Mouse (Mus musculus) CD8-positive naive resting alpha-beta T cell, adult 2 months (primary cell): ENCODE results near the gene 4930535I16Rik.
"Not testable (repeated sequence)": the region's sequence is repeated elsewhere in the genome, so short reads cannot be mapped to it uniquely, and the experiment has no call there.

ENCODE experiments used
- DNase-seq, 2 experiments: peaks; one replicate each; pipeline ENCODE4 v3.0.0; 2022; ENCODE audit warnings: low read depth in 2 of 2, low spot score in 2 of 2

Gene 4930535I16Rik

DNA sequence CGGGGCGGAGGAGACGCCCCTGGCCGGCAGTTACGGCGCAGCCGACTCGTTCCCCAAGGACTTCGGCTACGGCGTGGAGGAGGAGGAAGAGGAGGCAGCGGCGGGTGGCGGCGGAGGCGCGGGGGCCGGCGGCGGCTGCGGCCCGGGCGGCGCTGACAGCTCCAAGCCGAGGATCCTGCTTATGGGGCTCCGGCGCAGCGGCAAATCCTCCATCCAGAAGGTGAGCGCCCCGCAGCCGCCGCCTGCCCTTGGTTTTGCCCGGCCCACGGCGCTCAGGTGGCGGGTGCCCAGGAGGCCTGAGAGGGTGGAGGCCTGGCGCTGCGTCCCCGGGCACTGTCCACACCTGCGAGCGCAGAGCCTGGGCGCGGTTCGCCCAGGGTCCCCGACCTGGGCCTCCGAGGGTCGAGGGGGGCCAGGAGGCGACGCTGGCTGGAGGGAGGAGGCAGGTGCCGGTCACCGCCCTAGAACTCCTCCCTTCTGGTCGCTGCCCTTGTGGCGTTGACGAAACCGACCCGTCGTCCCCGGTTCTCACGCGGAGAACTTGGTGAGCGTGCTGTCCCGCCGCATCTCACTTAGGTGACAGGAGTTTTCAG lies at the start of gene 4930535I16Rik:
Gene 4930535I16Rik (minus strand): TSS at position 475 of the 593 bp plus-strand sequence.
- DNase-seq: no peak

DNA sequence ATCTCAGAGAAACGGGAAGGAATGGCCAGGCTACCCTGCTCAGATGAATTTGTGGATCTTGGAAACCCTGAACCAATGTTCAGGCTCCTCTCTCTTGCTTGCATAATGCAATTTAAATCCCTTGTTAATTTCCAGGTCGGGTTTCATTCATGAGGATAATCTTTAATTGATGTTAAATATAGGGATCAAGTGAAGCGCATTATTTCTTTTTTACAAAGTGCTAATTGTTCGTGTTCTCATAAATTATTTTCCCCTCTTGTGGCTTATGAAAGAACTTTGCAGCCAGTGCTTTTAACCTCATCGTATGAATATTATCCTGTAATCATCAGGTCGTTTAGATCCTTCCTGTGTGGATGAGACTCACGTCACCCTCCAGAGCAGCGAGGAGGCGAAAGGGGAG lies 44.9 kb upstream of the 4930535I16Rik start:
- DNase-seq: no peak

DNA sequence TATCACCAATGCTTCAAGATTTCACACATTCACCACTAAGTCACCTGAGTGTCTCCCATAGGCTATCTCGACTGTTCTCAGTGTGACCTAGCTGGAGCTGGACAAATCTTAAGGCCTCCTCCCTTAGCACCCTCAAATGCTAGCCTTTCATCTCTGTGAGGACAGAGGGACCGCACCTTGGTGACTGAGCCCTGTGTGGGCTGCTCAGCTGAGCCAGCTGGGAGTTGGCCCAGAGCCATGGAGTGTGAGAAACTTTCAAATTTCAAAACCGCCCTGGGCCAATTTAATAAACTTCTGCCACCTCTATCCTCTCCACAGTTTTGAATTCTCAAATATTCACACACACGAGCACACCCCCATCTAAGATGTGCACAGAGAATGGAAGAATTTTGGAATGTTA lies 43.1 kb upstream of the 4930535I16Rik start:
- DNase-seq: no peak

DNA sequence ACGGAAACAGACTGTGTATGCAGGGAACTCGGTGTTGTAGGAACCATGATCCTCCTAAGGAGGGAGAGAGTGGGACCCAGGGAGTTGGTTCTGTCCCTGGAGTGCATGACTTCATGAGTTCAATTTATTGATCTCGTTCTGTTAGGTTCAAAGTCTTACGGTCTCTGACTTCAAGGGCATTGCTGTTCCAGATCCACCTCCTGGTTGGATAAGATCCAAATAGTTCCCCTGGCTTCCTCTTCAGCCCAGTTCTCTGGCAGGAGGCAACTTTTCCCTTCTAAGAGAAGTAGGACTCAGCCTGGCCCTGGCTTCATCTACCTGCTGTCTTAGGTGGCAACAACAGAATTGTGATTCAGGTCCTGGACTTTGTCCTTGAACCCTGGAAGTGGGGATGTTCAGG lies 40.1 kb upstream of the 4930535I16Rik start:
- no peak for DNase-seq

DNA sequence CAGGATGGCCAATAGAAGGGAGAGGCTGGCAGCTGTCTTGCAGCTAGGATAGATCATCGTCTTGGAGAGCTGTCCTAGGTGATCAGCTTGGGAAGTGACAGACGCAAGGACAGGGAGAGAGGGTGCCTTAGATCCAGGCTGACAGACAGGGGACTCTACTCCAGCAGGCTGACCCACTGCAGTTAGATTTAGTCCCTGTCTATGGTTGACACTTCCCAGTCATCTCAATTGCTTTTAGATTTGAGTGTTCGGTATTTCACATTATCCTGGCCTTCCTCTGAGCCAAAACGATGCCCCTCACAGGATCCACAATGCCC lies 39.6 kb upstream of the 4930535I16Rik start:
- DNase-seq: no peak

DNA sequence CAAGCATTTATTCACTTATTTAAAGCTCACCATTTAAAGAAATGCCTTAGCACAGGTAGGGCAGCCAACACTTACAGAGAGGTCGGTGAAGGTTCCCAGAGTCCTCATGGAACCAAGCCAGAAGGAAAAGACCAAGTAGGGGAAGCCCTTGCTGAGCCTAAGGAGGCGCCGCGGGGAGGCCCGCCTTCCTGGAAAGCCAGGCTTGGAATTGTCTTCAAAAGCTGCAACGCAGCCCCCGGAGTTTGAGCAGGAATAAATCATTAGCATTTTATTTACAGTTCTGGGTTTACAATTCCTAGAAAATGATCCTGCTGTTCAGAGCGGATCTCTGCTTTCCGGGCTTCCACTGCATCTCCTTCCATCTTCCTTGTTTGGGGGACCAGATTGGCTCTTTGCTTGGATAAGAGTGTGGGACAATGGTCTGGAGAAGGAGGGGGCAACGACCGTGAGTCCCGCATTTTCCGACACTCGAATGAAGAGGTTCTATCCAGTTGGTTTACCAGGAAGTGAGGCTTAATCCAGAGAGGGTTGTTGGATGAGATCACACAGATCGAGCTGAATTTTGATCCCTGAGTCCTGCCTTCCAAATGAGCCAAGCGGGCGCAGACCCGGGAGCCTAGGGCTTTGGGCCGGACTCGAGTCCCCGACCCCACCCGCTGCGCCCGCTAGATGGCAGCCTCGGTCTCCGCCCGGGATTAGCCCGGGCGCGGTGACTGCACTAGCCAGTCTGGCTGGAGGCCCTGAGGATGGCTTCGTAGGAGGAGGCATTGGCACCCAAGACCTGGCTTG lies 39.1 kb upstream of the 4930535I16Rik start:
- DNase-seq: peak; percentile 13 to 33

DNA sequence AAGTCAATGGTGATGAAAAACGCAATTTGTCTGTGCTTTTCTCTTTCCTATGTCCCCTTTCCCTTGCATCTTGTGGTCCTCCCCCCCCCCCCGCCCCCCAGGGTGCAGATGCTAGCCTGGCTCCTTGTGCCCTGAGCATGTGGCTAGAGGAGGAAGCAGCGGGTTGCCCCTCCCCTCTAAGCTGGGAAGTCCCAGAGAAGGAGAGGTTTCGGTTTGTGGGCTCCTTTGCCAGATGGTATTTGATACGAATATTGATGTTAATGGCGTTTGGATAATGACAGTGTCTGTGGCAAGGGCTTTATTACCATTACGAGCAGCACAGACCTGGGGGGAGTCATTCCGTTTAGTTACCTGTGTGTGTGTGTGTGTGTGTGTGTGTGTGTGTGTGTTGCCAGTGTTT lies 34.2 kb upstream of the 4930535I16Rik start:
- no peak for DNase-seq

DNA sequence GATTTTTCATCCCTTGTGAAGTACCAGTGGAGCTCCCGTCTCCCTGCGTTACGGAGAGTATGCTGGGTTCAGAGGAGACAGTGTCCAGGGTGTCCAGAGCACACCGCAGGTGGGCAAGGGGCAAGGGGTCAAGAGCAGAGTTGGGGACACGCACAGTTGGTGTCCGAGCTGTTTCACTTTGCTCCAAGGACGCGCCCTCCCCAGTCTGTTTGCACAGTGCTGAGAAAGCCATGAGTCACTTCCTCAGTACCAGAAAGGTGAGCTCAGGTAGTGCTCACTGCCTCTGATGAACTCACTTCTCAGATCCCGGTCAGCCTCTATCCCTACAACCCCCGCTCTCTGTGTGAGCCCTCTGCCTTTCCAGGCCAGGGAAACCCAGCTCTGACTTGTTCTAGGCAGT lies 31.8 kb upstream of the 4930535I16Rik start:
- DNase-seq: no peak

DNA sequence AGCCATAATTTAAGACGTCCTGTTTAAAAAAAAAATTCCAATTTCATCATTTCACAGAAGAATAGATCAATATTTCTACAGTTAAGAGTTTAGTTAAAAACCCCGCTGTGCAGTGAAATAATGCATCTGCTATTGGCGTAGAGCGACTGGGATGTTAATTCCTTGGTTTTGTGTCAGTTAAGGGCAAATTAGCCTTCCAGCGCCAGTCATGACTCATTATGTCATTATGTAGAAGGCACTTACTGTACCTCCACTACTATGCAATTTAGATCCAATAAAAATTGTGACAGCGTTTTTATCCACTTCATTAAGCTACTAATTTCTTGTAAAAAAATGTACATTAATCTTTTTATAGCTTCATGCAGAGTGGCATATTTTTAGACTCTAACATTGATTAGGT lies 31.1 kb upstream of the 4930535I16Rik start:
- DNase-seq: no peak

DNA sequence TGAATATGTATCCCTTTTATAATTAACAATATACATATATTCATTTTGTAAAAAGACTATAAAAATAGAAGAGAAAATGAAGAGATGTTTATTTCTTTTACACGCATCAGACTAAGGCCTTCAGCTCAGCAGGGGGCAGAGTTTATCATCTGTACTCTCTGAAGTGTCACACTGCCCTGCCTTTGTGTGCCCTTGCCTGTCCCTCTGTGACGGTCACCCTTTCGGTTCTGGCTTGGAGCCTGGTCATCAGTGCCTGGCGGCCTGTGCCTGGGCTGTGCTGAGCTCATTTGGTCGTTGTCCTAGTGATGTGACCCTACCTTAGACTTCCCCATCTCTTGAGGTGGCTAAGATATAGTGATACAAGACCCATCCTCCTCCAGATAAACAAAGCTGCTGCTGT lies 29.3 kb upstream of the 4930535I16Rik start:
- DNase-seq: no peak

DNA sequence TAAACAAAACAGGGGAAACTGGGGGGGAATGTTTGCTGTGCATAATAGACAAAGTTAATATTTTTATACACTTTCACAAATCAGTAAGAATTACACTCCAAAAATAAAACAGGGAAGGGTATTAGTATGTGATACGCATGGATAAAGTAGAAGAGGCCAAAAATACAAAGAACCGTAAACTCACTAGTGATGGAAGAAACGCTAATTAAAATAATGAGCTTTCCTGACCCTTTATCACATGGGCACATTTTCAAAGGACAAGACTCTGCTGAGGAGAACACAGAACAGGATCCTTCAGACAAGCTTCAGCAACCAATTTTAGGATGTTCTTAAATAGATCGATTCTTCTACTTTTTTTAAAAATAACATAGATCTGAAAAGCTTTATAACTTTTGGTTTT lies 28.9 kb upstream of the 4930535I16Rik start:
- no peak for DNase-seq

DNA sequence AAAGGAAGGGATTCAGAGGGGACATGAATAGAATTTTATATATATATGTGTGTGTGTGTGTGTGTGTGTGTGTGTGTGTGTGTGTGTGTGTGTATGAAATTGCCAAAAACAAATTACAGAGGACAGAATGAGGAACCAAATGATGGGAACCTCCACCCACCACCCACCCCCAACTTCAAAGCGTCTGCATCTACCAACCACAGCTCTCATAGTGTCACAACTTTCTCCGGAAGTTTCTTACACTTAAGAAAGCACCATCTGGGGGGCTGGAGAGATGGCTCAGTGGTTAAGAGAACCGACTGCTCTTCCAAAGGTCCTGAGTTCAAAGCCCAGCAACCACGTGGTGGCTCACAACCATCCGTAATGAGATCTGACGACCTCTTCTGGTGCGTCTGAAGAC lies 23.1 kb upstream of the 4930535I16Rik start:
- not testable (repeated sequence) for DNase-seq

DNA sequence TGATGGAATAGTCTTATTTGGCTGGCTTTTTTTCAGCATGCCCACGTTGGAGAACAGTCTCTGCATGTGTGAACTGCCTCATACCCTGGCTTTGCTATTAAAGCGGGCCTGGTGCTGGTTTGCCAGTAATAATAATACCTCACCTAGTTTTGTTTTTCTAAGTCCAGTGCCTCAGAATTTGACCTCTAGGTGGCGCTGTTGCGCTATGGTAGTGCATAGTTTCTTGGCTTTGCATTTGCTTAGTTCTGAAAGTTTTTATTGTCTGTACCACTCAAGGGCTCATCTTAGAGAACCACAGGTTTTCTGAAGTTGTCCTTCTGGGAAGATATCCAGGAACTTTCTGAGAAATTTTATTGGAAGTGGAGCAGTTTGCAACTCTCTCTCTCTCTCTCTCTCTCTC lies 22.0 kb upstream of the 4930535I16Rik start:
- peak; percentile 63 to 67 for DNase-seq

DNA sequence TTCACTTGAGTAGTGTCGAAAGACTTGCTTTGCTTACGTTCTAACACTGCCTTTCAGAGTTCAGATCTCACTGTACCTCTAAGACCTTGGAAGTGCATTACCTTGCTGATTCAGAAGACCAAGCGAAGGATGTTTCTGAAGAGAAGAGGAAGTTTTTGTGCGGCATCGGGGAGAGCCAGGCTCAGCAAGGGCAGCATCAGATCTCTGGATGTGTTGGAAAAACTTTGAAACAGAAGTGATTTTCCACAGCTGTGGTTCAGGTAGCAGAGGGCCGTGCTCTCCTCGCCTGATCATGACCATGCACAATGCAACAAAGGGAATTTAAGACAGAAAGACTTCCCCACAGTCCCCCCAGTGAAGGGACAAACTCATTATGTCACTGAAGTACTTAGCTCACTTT lies 18.2 kb upstream of the 4930535I16Rik start:
- DNase-seq: no peak

DNA sequence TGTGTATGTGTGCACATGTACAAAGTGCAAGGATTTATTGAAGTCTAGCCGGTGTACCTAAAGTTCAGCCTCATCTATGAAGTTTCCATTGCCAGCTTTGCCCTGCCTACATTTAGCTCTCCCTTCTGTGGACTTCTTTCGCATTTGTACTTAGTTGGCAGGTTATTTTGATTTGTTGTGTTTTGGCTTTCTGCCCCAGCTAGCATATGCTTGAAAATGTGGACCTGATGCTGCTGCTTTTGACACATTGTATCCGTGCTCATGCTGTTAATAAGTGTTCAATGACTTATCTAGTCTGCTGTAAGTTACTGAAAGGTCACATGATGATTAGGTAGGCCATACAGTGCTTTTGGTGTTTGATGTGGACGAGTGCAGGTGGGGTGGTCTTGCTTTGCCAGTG lies 16.5 kb upstream of the 4930535I16Rik start:
- no peak for DNase-seq

DNA sequence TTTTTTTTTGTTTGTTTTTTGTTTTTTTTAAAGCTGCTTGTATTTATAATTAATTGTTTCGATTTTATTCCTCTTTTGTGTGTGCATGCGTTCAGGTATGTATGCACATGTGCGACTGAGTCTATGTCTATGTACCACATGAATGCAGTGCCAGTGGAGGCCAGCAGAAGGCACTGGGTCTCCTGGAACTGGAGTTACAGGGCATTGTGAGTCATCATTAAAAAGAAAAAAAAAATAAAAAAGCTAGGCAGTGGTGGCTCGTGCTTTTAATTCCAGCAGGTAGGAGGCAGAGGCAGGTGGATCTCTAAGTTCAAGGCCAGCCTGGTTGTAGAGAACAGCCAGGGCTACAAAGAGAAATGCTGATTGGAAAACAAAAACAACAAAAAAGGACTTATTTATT lies 12.2 kb upstream of the 4930535I16Rik start:
- no peak for DNase-seq

DNA sequence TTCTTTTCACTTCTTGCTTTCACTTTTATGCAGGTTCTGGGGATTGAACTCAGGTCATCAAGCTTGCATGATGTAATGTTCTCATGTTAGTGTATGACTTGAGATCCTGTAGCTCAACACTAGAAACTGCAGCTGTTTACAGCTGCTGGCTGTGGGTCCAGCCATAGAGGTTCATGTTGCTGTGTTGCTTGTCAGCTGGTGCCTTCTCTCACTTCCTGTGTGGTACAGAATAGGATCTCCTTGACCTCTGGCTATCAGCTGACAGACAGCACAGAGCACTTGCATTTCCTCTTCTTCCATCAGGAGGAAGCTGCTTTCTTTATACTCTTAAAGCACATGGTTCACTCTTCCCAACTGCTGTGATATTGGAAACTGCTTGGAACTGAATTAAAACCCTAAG lies 10.1 kb upstream of the 4930535I16Rik start:
- DNase-seq: no peak

DNA sequence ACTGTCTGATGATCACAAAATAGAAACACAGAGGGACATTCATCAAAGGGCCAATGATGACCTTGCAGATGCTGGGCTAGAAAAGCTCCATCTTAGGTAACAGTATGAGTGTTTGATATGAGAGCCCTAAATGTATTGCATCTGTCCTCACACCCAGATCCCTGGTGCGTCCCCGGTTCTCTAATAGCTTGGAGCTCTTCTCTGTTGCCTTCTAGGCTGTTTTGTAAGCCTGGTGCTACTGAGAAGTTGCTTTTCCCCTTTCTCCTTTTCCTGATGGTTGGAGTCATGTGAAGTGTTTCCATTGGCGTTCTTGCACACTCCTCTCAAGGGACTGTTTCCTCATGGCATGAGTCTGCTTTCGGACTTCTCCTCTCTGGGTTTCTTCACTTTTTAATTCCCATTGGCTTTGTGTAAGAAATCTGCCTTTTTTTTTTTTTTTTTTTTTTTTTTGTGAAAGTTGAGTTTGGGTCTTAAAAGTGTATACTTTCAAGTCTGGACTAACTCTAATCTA lies 3.3 kb upstream of the 4930535I16Rik start:
- DNase-seq: no peak

DNA sequence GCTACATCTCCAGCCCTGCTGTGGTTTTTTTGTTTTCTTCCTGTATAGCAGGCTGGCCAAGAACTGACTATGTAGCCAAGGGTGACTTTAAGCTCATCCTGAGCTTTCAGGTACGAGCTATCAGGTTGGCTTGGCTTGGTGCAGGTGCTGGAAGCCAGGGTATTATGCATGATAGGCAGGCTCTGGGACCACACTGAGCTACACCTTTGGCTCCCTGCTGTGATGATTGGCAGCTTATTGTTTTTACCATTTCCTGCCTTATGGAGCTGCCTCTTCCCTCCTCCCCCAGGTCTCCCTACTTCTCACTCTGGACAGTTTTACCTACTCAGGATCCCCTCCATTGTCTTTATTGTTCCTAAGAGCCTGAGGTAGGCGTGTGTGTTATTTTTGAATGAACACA lies 1.0 kb upstream of the 4930535I16Rik start:
- no peak for DNase-seq

DNA sequence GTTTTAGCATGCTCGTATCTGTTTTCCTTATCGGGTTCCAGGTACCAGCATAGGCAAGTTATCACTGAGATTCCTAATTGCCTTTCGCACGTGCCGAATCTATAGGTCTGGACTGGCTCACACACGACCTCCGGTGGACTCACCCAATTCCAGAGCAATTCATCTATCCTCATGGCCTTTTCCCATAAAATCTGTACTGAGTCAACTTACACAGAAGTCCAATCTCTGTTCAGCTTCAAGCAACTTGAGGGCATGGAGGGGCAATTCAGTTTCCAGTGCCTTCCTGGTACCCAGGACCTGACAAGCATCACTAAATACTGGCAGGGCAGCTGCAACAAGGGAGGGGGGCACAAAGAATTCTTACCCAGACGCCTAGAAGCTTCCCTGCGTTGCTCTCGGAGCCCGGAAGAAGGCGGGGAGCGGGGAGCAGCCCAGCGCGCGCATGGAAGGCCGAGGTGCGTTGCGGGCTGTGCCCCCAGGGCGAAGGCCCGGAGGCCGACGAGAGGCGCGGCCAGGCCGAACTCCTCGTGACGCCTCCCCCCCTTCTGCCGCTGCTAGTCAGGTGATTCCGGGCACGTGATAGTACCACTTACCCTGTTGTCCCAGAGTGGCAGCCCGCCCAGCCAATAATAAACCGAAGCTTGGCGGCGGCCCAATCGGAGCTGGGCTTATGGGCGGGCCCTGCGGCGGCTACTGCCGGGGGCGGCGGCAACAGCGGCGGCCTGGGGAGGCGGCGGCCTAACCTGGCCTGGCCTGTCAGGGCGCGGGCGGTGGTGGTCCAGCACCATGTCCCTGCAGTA lies 874 bp downstream of the 4930535I16Rik start, which contains the start of gene Rragc:
Gene Rragc (plus strand): TSS at position 699 of the 800 bp plus-strand sequence.
- DNase-seq: peak; percentile 99 to 100

DNA sequence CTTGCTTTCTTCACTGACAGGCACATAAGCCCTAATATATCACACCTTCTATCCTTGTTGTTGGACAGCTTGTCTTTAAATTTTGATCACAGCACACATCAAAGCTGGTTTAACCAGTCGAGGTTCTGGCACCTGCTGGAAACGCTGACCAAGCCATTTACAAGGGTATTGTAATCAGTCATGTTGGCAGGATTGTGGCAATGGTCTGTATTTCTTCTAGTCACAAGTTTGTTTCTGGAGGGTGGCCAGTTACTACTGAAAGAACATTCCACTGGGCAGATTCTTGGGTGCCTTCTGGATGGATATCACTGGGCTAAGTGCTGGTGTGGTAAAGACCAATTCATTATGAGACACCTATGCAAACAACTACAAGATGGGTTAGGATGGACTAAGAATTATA lies 5.4 kb downstream of the 4930535I16Rik start:
- DNase-seq: no peak

DNA sequence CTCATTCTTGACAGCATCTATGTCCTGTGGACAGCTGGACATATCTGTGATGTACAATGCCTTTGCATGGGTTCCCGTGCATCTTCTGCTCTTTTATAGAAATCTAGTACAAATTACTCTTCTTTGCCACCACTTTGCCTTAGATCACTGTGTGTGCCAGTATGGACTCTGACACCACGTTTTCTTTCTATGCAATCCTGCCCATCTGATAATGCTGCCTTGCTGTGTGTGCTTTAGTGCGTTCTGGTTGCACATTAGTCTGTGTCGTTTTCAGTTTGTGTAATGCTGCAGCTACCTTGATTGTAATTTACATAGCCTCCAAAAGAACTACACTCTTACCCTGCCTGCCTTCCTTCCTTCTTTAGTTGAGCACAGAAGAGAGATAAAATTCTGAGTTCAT lies 6.3 kb downstream of the 4930535I16Rik start:
- no peak for DNase-seq
